Mouse (Mus musculus) ES-Bruce4 (cell line): ENCODE data around the gene Zfp362.

Source experiments
- CTCF ChIP-seq: IDR thresholded peaks from one replicate; pipeline ENCODE4 v1.8.1; 2011; ENCODE audit warnings: low read depth, low read length
- EP300 ChIP-seq: IDR thresholded peaks from 2 replicates; pipeline ENCODE4 v1.6.1; 2011; ENCODE audit warnings: low read depth, low read length; ENCODE audit not compliant: insufficient read depth

DNA sequence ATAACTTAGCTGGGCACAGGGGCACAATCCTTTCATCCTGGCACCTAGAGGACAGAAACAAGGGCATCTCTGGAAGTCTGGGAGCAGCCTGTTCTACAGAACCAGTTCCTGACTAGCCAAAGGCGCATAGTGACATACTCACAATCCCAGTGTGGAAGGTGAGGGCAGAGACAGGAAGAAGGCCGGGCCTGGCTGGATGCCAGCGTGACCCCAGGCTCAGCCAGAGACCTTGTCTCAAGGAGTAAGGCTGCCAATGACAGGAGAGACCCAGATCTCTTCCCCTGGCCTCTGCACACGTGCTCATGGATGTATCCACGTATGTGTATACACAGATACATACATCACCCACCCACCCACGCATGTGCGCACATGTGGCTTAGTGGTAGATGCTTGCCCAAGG, 23.8 kb downstream of the Zfp362 start:
- TF ChIP-seq CTCF (no peak), EP300 (no peak)
